Mouse (Mus musculus): ENCODE measurements at regions not wholly inside any gene's neighbourhood (a gene's known extent, or its start where the extent isn't known, plus 50 kb on each side); places are given as distances from the start of the nearest gene placed in this dataset.

GRCm38 (mm10) chr5:111519500-111520041 lies 102.4 kb downstream of the Mn1 start:
- ATAC-seq (ENCODE audit: low FRiP score), result peak; percentile 81
- WGBS, result 4% methylated on average over 7 of the region's 7 CpGs

GRCm38 (mm10) chr5:111521866-111522265 lies 104.7 kb downstream of the Mn1 start:
- no peak overlapping the region for H3K27ac ChIP-seq
- H3K4me1 ChIP-seq (replicated peaks; ENCODE audit: control insufficient read depth, insufficient read depth, low read length), result peaks cover 15% of the 10 kb centered on the region
- H3K27me3 ChIP-seq (ENCODE audit: control insufficient read depth, insufficient read depth, low read length), result no peaks in the 10 kb centered on the region
- ATAC-seq (ENCODE audit: low FRiP score) (no peak), DNase-seq (ENCODE audit: low spot score) (no peak)
- WGBS, result 78% methylated on average over 2 of the region's 2 CpGs
- no peaks in the 10 kb centered on the region for H3K9me3 ChIP-seq (ENCODE audit: control insufficient read depth, low read length)
- no peaks in the 10 kb centered on the region for H3K36me3 ChIP-seq (replicated peaks; ENCODE audit: control insufficient read depth, insufficient read depth)
- H3K4me3 ChIP-seq (replicated peaks; ENCODE audit: low read length), result no peak overlapping the region
- H3K9ac ChIP-seq, result no peak overlapping the region
- H3K4me2 ChIP-seq (replicated peaks), result no peak overlapping the region

More at GRCm38 (mm10) chr5:111519500-111520041, 102.4 kb downstream of the Mn1 start:
- Histone ChIP-seq H3K27ac (peak overlapping the region; percentile 87), H3K4me2 (replicated peaks) (no peak overlapping the region), H3K27me3 (ENCODE audit: control insufficient read depth, insufficient read depth, low read length) (no peaks in the 10 kb centered on the region), H3K9me3 (ENCODE audit: control insufficient read depth, low read length) (no peaks in the 10 kb centered on the region), H3K4me3 (replicated peaks; ENCODE audit: low read length) (no peak overlapping the region), H3K4me1 (replicated peaks; ENCODE audit: control insufficient read depth, insufficient read depth, low read length) (peaks cover 16% of the 10 kb centered on the region), H3K36me3 (replicated peaks; ENCODE audit: control insufficient read depth, insufficient read depth) (no peaks in the 10 kb centered on the region), H3K9ac (no peak overlapping the region)
- DNase-seq (ENCODE audit: low spot score), result peak; percentile 63

DNA sequence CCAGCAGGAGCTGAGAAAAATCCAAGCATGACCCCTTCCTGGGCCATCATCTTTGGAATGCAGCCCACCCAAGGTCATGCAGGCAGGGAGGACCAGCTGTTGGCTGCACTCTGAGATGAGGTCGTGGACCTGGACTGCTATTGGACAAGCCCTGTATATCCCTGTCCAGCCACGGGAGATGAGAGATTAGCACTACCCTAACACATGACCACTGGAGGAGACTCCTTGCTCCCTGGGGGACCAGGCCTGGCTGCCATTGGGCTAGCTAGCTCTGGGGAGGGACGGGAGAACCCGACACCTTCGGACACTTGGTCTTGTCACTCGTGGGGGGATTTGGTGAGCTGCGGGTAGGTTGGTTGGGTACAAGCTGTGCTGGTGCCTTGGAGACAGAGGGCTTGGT lies 105.4 kb downstream of the Mn1 start:
- Histone ChIP-seq H3K4me3 (replicated peaks; ENCODE audit: low read length) (no peak overlapping the region), H3K9me3 (ENCODE audit: control insufficient read depth, low read length) (no peaks in the 10 kb centered on the region), H3K9ac (no peak overlapping the region), H3K36me3 (replicated peaks; ENCODE audit: control insufficient read depth, insufficient read depth) (no peaks in the 10 kb centered on the region), H3K27me3 (ENCODE audit: control insufficient read depth, insufficient read depth, low read length) (no peaks in the 10 kb centered on the region), H3K27ac (no peak overlapping the region), H3K4me2 (replicated peaks) (no peak overlapping the region), H3K4me1 (replicated peaks; ENCODE audit: control insufficient read depth, insufficient read depth, low read length) (peaks cover 15% of the 10 kb centered on the region)
- WGBS, result 71% methylated on average over 7 of the region's 7 CpGs
- ATAC-seq (ENCODE audit: low FRiP score) (no peak), DNase-seq (ENCODE audit: low spot score) (no peak)

GRCm38 (mm10) chr5:111527741-111528140 lies 110.6 kb downstream of the Mn1 start:
- DNase-seq (ENCODE audit: low spot score) (no peak), ATAC-seq (ENCODE audit: low FRiP score) (no peak)
- no peaks in the 10 kb centered on the region for H3K9me3 ChIP-seq (ENCODE audit: control insufficient read depth, low read length)
- H3K4me3 ChIP-seq (replicated peaks; ENCODE audit: low read length), result no peak overlapping the region
- 83% methylated on average over 10 of the region's 10 CpGs for WGBS
- H3K27ac ChIP-seq, result no peak overlapping the region
- H3K9ac ChIP-seq, result no peak overlapping the region
- H3K27me3 ChIP-seq (ENCODE audit: control insufficient read depth, insufficient read depth, low read length), result no peaks in the 10 kb centered on the region
- no peak overlapping the region for H3K4me2 ChIP-seq (replicated peaks)
- H3K4me1 ChIP-seq (replicated peaks; ENCODE audit: control insufficient read depth, insufficient read depth, low read length), result 0 out of 2 replicates have a peak, but pooled peaks cover 13% of the 10 kb centered on the region
- no peaks in the 10 kb centered on the region for H3K36me3 ChIP-seq (replicated peaks; ENCODE audit: control insufficient read depth, insufficient read depth)

GRCm38 (mm10) chr5:111529096-111529495 lies 111.9 kb downstream of the Mn1 start:
- ATAC-seq (ENCODE audit: low FRiP score) (peak; percentile 73; the same call in 1 of the 2 replicates), DNase-seq (ENCODE audit: low spot score) (peak; percentile 60)
- H3K9me3 ChIP-seq (ENCODE audit: control insufficient read depth, low read length), result no peaks in the 10 kb centered on the region
- 5% methylated on average over 9 of the region's 9 CpGs for WGBS
- H3K9ac ChIP-seq, result no peak overlapping the region
- H3K4me3 ChIP-seq (replicated peaks; ENCODE audit: low read length), result no peak overlapping the region
- no peaks in the 10 kb centered on the region for H3K36me3 ChIP-seq (replicated peaks; ENCODE audit: control insufficient read depth, insufficient read depth)
- 0 out of 2 replicates have a peak, but pooled peaks cover 13% of the 10 kb centered on the region for H3K4me1 ChIP-seq (replicated peaks; ENCODE audit: control insufficient read depth, insufficient read depth, low read length)
- H3K4me2 ChIP-seq (replicated peaks), result no peak overlapping the region
- H3K27ac ChIP-seq, result 0 out of 2 replicates have a peak overlapping the region, but pooled peaks have one; percentile 40
- no peaks in the 10 kb centered on the region for H3K27me3 ChIP-seq (ENCODE audit: control insufficient read depth, insufficient read depth, low read length)

DNA sequence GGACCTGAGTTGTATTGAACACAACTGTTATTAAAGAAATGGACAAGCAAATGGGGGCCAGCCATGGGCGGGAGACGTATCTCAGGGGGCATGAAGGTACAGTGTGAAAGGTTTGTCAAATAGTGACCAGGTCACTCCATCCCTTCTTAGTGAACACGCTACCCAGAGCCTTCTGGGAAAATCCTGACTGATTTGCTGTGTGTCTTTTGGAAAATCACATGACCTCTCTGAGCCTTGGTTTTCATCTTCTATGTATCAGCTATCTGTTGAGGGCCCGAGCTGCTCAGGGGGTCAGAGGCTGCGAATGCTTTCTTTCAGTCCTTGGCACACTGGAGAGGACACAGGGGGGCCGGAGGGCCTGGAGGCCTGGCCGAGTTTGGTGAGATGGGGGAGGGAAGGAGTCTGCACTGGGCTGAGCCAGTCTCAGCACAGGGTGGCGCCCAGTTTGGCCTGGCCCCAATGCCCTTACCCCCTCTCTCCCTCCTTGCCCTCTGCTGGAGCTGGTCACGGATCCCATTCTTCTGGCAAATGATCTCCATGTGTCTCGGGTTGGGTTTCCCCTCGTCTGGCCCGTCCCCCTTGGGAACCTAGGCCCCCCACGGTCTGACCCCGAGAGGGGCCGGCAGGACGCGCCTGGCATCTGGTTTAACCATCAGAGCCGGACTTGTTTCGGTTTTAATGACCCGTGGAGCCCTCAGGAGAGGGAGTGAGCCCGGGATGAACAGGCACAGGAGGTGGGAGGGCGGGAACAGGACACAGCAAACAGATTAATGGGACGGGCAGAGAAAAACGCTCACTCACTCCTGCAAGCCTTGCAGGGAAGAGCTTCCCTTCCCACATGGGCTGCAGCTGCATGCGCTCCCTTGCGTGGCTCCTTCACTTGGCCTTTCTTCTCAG lies 113.7 kb downstream of the Mn1 start:
- Histone ChIP-seq H3K27ac (no peak overlapping the region), H3K36me3 (replicated peaks; ENCODE audit: control insufficient read depth, insufficient read depth) (no peaks in the 10 kb centered on the region), H3K4me1 (replicated peaks; ENCODE audit: control insufficient read depth, insufficient read depth, low read length) (peaks cover 19% of the 10 kb centered on the region), H3K27me3 (ENCODE audit: control insufficient read depth, insufficient read depth, low read length) (no peaks in the 10 kb centered on the region), H3K4me3 (replicated peaks; ENCODE audit: low read length) (no peak overlapping the region), H3K9ac (no peak overlapping the region), H3K4me2 (replicated peaks) (peak overlapping the region; percentile 25), H3K9me3 (ENCODE audit: control insufficient read depth, low read length) (no peaks in the 10 kb centered on the region)
- no peak for DNase-seq (ENCODE audit: low spot score)
- WGBS, result 16% methylated on average over 26 of the region's 26 CpGs
- ATAC-seq (ENCODE audit: low FRiP score), result no peak

GRCm38 (mm10) chr5:111532446-111533035 lies 115.4 kb downstream of the Mn1 start:
- H3K27ac ChIP-seq, result no peak overlapping the region
- DNase-seq (ENCODE audit: low spot score), result no peak
- no peaks in the 10 kb centered on the region for H3K9me3 ChIP-seq (ENCODE audit: control insufficient read depth, low read length)
- H3K36me3 ChIP-seq (replicated peaks; ENCODE audit: control insufficient read depth, insufficient read depth), result no peaks in the 10 kb centered on the region
- no peak for ATAC-seq (ENCODE audit: low FRiP score)
- no peak overlapping the region for H3K4me3 ChIP-seq (replicated peaks; ENCODE audit: low read length)
- WGBS, result 70% methylated on average over 9 of the region's 9 CpGs
- no peaks in the 10 kb centered on the region for H3K27me3 ChIP-seq (ENCODE audit: control insufficient read depth, insufficient read depth, low read length)
- H3K4me1 ChIP-seq (replicated peaks; ENCODE audit: control insufficient read depth, insufficient read depth, low read length), result peaks cover 24% of the 10 kb centered on the region
- H3K4me2 ChIP-seq (replicated peaks), result no peak overlapping the region
- no peak overlapping the region for H3K9ac ChIP-seq

- Histone ChIP-seq H3K9me3 (ENCODE audit: control insufficient read depth, low read length) (no peaks in the 10 kb centered on the region), H3K36me3 (replicated peaks; ENCODE audit: control insufficient read depth, insufficient read depth) (no peaks in the 10 kb centered on the region), H3K4me3 (replicated peaks; ENCODE audit: low read length) (no peak overlapping the region), H3K27ac (no peak overlapping the region), H3K27me3 (ENCODE audit: control insufficient read depth, insufficient read depth, low read length) (no peaks in the 10 kb centered on the region), H3K9ac (no peak overlapping the region), H3K4me1 (replicated peaks; ENCODE audit: control insufficient read depth, insufficient read depth, low read length) (peaks cover 20% of the 10 kb centered on the region), H3K4me2 (replicated peaks) (no peak overlapping the region)
- 17% methylated on average over 13 of the region's 13 CpGs for WGBS
- no peak for ATAC-seq (ENCODE audit: low FRiP score)
- no peak for DNase-seq (ENCODE audit: low spot score)
Observed at GRCm38 (mm10) chr5:111535978-111536377, 118.8 kb downstream of the Mn1 start.

All from hindbrain, embryonic 14.5 days (tissue).